Mouse (Mus musculus): ENCODE results near the gene Kif5a.
A peak's percentile ranks its signal among the peaks of the same experiment; 100 is the strongest.

Kif5a gene

DNA sequence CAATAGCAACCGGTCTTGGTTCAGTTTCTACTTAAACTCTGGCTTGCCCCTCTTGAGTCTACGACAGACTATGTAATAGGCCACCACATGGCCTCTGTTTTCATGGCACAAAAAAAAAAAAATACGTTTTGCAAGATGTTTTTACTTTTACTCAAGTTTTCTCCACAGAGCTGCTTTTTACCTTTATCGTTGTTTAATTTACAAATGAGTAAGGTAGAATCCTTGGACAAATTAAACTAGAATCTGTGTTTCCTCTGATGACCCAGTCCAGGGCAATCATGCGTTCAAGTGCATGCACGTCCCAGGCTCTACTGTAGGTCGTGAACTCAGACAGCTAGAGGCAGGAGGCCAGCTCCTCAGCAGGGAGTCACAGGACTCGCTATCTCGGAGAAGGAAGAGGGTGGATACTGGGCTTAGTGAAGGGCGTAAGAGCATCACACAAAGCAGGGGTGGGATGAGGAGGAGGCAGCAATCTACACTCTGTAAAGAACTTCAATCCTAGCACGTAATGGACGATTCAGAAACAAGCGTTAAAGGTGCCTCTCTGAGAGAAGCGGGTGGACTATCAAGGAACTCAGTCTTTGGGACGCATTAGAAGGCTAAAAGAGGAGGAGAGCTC lies 26.5 kb upstream of the Kif5a start:
- peak; percentile 66 for DNase-seq (ENCODE audit: low spot score)

DNA sequence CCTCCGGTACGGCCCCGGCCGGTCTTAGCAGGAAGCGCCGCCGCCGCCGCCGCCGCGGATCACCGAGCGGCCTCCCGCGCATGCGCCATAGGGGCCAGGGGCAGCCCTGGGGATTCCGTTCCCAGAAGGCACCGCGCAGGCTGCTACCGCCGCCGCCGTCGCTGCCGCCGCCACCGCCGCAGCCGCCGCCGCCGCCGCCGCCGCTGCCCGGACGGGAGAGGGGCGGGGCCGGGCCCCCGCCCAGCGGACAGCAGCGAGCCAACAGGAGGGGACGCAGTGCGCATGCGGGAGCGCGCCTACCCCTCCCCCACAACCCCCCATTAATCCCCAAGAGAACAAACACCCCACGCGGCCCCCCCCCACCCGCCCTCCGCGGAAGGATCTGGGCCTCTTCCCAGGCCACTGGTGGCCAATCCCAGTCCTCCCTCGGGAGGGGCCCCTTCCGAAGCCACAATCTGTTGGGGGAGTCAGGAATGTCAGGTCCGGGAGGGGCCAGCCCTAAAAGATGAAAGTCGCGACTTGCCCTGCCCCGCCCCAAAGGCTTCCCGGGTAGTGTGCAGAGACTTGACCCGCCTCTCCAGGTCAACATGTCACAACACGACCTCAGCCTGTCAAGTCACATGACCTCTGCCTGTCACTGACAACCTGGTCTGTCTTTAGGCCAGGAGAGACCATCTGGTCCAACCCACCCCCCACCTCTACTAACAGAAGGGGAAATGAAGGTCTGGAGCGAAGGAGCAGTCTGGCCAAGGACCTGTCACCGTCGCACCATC lies 25.8 kb upstream of the Kif5a start, which contains the start of gene Mbd6:
Gene Mbd6 (minus strand): TSS at position 219 of the 773 bp plus-strand sequence.
- DNase-seq (ENCODE audit: low spot score): peak; percentile 94

DNA sequence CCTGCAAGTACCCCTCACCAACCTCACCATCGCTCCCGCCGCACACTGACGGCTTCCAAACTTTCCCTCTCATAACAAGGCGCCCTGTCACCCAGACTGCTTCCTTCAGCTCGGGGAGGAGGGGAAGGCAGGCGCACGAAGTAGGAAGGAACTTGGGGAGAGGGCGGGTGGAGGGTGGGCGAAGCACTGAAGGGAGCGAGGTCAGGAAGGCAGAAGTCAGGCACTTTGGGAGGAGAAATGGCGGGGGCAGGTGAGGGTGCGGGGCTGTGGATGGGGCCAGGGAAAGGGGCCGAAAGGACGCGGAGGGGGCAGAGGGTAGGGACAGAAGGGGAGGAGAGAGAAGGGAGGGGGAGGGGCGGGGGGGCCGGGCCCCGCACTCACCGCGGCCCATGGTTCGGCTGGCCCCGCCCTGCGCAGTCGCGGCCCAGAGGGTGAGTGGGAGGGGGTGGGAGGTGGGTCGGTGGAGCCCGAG lies 25.2 kb upstream of the Kif5a start:
- peak; percentile 72 for DNase-seq (ENCODE audit: low spot score)

DNA sequence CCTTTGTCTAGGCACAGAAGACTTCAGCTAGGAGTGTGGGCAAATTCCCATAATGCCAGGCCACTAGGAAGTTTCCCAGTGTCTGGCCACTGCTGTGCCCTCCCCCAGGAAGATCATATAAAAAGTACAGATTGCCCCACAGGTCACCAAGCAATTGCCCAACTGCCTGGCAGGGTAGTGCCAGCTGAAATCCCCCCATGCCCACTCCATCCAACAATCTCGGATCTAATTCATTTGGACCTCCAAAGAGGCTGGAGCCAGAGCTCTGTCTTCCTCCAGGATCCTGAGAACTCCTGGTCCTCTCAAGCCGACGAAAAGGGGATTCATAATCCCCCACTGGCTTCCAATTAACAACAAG lies 24.8 kb upstream of the Kif5a start:
- DNase-seq (ENCODE audit: low spot score): no peak

DNA sequence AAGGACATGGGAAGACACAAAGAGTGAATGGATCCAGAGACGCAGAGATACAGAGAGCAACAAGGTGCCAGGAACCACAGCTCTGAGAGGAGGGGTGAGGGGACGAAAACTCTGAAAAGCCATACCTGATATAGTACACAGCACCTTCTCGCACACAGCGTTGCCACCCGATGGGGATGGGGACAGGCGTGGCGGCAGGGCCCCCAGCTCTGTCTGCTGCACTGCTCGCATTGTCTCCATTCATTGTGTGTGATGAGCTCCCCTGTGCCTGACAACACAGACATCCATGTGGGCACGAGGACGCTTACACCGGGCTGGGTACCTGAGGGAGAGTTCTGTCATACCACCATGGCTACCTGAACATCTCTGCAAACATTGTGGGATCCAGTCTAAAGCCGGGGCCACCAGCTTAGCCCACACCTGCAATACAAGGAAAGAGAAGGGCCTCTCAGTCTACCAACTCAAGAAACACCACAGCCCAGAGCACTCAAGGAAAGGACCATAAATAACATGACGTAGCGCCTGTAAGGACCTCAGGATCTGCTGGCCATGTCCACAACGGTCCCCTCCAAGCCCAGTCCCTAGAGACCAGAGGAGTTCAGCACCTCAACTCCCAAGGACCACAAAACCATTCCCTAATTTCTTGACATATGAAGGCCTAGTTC lies 24.3 kb upstream of the Kif5a start:
- peak; percentile 40 for DNase-seq (ENCODE audit: low spot score)

DNA sequence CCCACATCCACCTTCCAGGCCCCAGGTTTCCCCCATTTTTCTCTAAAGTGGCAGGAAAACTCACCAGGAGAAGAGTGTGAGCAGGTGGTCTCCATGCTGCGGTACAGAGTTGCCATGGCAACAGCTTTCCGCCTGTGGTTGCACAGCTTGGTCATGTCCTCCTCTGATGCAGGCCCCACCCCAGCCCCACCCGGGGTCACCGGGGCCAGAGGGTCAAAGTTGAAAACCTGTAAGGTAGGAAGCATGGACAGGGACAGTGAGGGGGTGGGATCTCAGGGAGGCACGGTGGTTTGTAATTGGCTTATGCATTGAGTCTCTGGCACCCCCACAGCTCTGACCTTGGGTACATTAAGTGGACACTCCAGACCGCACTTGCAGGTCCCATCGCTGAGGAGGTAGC lies 23.6 kb upstream of the Kif5a start:
- peak; percentile 61 for DNase-seq (ENCODE audit: low spot score)

DNA sequence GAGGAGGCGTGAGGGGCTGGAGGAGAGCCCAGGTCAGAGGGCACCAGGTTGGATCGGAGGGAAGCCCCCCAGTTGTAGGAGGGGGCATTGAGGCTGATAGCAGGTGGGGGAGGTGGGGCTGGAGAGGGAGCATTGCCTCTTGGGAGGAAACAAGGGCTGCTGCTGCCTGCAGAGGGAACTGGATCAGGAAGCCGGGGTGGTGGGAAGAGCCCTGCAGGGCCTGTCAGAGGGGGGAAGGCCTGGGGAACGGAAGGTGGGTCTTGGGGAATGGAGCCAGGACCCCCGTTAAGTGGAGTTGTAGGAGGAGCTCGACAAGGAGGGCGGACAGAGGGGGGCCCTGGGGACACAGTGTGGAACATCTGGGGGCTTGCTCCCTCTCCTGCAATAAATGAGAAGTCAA lies 23.0 kb upstream of the Kif5a start:
- DNase-seq (ENCODE audit: low spot score): no peak

DNA sequence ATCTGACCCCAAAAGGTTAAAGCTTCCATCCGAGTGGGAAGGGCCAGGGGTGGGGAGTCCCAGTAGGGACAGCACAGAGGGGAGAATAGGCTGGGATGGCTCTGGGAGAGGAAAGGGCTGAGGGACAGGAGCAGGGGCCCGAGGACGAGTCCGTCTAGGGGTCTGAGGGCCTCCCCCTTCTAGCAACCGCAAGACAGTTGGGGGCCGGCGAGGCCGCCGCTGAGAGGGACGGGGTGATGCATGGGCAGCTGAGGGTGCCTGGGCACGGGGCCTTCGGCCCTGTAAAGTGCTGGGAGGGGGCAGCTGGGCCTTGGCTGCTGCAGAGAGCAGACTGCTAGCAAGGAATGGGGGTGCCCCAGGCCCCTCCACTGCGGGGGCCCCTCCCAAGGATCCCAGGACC lies 22.5 kb upstream of the Kif5a start:
- no peak for DNase-seq (ENCODE audit: low spot score)

DNA sequence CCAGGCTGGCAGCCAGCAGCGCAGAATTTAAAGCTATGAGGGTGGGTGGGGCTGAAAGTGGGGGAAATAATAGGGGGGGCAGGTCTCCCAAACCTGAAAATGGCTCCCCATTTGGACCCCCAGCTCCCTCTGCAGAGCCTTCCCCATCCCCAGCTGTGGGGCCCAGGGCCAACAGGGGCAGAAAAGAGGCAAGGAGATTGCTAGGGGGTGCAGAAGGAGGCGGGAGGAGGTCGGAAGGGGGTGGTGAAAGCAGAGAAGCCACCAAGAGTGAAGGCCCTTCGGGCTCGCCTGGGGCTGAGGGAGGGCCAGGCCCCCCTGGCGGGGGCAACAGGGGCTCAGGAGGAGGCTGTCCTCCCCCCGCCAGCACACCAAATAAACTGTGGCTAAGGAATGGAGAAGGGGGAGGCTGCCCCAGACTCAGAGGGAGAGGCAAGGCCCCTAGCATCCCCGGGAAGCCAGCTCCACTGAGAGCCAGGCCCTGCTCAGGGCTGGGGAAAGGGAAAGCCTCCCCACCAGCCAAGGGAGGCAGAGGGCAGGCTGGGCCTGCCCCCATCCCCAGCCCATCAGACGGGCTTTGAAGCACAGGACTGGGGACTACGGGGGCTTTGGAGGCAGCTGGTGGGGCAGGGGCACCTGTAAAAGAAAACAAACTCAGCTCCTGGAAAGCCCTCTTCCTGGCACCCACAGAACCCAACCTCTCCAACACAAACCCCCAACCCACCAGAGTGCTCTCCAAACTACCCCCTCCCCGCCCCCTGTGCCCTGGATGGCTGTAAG lies 21.8 kb upstream of the Kif5a start:
- DNase-seq (ENCODE audit: low spot score): no peak

DNA sequence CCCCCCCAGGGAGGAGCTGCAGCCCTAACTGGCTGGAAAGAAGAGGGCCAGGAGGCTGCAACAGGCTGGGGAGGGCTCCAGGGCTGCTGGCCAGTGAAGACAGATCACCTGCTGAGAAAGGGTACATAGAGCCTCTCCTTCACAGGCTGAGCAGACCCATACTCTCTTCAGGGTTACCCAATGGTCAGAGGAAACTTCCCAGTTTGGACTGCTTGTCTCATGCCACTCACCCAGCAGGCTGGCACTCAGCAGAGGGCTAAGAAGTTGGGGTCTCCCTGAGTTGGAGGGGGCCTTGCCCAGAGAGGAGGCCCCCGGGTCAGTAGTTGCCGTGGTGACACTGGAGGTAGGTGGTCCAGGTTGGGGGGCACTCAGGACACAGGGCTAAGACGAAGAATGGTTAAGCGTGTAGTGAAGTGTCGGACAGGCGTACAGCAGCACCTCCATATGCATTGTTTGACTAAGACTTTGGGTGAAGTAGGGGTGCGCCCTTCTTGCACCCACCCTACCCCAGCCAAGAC lies 21.0 kb upstream of the Kif5a start:
- DNase-seq (ENCODE audit: low spot score): no peak

DNA sequence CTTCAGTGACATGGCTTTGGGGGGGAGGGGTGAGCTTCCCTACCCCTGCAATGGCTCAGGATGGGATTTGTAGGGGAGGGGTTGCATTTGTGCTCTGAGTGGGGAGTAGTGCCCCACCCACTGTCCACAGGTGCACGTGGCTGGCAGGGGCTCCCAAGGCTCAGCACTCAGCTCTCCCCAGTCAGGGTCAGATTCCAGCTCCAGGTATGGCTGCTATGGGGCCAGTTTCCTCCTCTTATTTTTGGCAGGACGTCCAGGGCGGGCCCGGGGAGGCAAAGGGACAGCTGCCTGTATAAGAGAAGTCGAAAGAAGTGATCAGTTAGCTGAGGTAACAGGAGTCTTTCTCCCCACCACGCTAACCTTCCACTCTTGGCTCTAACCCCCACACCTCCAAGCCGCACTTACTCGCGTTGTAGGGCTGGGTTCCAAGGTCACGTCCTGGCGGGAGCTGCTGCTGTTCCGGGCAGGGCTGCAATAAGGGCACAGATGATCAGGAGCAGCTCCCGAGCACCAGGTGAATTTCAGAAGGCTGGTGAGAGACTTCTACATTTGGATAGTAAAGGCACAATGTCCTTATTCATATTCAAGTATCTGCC lies 19.6 kb upstream of the Kif5a start:
- DNase-seq (ENCODE audit: low spot score): no peak

DNA sequence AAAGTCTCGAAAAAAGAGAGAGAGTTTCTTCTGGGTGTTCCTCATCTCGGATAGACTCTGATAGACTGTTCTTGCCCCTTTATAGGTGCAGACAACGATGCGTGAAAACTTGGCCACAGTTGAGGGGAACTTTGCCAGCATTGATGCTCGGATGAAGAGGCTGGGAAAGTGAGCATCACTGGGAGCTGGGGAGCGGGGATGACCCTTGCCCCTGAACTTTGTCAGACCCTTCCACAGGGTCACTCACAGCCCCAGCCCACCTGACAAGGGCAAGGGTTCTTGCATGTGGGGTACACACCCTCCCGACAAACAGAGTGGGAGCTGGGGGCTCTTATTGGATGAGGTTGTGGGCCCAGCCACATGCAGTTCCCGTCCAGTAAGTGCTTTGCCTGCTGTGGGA lies 18.2 kb upstream of the Kif5a start:
- DNase-seq (ENCODE audit: low spot score): no peak

DNA sequence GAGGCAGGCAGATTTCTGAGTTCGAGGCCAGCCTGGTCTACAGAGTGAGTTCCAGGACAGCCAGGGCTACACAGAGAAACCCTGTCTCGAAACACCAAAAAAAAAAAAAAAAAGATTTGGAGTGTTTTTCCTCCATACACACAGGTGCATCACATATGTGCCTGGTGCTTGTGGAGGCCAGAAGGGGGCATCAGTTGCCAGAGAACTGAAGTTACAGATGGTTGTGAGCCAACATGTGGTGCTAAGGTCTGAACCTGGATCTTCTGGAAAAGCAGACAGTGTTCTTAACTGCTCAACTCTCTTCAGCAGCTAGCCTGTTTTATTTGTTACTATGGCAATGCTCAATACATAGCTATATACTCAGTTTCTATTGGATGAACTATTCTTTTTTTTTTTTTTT lies 16.6 kb upstream of the Kif5a start:
- DNase-seq (ENCODE audit: low spot score): no peak

DNA sequence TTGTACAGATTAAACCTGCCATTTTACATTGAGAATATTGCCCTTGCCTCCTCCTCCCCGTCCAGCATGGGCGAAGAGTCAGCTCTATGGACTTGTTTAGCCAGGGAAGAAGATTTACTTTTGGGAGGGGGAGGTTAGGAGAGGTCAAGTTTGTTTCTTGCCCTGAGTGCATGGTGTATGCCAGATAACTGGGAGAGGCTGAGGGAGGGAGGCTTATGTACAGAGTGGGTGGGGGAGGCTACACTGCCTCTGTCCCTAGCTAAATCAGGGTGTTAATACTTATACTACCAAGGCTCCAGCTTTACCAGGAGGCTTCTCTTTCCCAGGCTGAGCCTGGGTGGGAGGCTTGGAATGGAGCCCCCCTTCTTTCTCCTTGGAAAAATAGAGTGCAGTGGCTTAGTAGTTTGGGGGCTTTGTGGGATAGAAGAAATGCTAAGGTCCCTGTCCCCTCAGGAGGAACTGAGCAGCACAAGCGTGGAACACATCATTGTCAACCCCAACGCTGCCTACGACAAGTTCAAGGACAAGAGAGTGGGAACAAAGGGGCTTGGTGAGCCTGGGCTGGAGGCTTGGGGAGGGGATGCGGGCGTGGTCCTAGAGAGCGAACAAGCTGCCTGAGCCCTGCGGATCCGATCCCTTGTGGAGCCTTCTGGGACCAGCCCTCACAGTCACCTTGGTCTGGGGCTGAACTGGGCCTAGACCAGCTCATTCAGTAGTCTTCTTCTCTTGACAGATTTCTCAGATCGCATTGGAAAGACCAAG lies 11.3 kb upstream of the Kif5a start:
- no peak for DNase-seq (ENCODE audit: low spot score)

DNA sequence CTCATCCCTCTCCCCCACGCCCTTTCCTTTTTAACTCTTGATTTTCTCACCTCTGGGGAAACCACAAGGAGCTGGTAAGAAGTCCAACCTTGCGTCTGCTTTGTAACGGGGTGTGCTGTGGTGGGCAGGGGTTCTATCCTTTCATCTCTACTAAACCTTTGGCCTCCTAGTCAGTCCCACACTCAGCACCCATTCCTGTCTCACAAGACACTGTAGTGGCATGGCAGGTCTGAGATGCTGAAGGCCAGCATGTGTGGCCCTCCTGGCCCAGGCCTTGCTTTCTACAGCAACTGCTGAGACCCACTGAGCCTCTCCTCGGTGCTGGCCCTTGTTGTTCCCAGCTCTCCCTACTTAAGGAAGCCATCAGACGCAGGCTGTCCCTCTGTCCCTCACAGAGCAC lies 9.2 kb upstream of the Kif5a start:
- no peak for DNase-seq (ENCODE audit: low spot score)

DNA sequence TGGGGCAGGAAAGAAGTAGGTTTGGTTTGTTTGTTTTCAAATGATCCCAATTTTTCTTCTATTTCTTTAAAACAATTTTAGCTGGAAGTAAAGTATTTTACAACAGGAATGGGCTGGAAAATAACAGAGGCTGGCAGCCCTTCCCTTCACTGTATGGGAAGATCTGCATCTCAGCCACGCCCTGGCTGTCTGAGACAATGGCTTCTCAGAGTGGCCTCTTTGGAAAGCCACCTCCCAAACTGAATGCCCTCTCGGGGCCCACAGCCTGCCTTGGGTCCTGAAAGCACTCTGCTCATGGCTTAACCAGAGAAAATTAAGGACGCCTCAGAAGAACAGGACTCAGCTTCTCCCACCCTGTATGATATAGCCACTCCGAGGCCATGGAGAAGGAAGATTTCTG lies 6.7 kb upstream of the Kif5a start:
- no peak for DNase-seq (ENCODE audit: low spot score)

DNA sequence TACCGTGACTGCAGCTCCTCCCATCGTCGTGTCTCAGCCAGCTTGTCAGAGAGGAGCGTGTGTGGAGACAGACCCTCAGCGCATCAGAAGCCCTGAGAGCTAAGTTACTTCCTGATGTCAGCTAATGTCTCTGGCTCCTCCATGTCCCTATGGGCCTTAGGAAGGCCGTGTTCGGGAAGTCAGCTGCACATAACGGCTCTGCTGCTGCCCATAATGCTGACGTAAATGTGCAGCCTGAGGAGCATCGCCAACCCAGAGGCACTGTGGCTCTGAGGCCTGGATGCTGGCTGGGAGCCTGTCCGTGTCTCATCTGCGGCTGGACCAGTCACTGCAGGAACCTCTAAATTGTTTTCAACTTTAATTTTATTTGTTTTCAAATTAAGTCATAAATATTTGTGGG lies 5.9 kb upstream of the Kif5a start:
- DNase-seq (ENCODE audit: low spot score): no peak

DNA sequence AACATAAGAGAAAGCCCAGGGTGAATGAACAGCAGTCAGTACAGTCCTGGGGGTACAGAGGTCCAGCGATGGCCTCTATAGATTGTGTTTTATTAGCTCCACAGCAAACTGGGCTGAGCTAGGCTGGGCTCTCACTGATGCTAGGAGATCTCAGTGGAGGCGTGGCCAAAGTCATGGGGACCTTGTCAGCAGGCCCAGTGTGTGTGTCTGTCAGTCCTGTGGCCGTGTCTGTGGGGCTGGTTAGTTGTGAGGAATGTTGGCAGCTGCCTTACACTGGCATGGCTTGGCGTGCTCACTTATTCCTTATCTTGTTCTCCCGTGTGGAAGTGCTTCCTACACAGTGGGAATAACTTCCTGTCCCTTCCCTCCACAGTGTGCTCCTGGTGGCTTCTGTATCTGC lies 5.3 kb upstream of the Kif5a start:
- DNase-seq (ENCODE audit: low spot score): no peak

DNA sequence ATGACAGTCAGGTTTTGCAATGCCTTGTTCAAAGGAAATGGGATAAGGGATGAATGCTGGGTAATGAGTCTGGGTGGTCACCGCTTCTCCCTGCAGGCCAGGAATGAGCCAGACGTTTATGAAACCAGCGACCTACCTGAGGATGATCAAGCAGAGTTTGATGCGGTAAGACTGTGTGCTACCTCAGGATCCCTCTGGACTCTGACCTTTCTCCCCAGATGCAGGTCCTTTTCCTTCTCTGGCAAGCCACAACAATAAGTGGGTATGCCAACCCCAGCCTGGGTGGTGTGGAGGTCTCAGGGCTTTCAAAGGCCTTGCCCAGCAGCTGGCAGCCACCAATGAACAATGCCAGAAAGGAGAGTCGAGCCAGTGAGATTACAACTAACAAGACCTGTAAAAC lies 4.2 kb upstream of the Kif5a start:
- DNase-seq (ENCODE audit: low spot score): no peak

DNA sequence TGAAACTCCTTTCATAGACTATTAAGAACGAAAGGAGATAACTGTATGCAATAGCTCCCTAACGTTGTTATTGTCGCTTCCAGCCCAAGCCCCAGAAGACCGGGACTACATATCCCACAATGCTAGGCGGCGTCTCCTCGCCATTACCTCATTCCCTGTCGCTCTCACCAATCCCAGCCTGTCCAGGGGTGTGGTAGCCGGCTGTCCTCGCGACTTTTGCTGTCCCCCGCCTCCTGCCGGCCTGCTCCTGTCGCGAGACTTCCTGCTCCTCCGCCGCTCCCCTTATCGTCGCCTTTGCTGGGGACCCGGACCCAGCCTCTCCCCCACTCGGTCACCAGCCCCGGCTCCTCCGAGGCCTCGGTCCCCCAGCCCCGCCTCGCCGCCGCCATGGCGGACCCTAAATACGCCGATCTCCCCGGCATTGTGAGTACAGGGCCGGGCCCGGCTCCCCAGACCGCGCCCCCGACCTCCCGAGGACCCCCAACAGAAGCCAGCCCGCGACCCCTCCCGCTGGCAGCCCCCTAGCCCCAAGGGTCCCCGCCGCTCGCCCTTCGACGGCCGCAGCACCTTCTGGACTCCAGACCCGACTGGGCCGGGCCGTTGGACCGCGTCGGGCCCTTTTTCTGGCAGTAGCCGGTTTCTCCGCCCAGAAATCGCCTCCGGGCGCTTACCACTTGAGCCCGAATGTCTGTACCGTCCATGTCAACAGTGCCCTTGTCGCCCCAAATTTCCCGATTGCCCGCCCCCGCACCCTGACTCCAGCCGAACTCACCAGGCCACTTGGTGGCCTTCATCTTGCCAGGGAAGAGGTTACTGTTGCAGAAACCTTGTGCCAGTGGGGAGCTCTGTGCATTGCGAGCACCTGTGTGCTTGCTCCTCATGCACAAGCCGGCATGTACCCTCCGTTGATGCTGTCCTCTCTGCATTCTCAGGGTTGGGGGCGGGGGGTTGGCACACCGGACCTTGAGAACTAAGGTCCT lies 3.3 kb upstream of the Kif5a start, which contains the start of gene Dctn2:
Gene Dctn2 (plus strand): TSS at position 257 of the 980 bp plus-strand sequence.
- DNase-seq (ENCODE audit: low spot score): peak; percentile 92
